Mouse (Mus musculus): ENCODE data around the gene Sostdc1. TPM values are rescaled to one million over a fixed set of nuclear protein-coding genes. Genes with fewer than 3 reads are reported as not detected.

Gene Sostdc1
- 59.3 and 64.6 TPM in 2 replicates for polyA plus RNA-seq (2015; fragmentation: Nextera tagmentation; extraction: Ambion mirVana)

DNA sequence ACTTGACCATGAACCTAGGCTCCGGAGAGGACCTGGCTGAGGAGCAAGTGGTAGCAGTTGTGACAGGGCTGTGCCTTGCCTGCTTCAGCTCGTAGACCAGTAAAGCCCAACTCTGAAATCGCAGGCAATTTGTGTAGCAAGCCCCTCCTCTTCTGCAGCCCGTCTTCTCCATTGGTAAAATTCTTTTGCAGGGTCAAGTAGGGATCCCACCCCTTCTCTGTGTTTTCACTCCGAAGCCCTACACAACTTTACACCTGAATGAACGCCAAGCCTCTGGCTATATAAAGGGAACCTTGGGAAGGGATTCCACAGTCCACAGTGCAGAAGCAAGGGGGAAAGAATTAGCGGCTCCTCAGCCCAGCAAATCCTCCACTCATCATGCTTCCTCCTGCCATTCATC, at the start of gene Sostdc1:
Gene Sostdc1, plus strand, starts transcription at position 224 of the 400 bp plus-strand sequence.
- Histone ChIP-seq H3K27me3 (no peaks in the 10 kb centered on the region), H3K4me2 (replicated peaks) (peak within 1 kb of the TSS; percentile 87), H3K4me3 (peak within 1 kb of the TSS; percentile 55), H3K9me3 (no peaks in the 10 kb centered on the region), H3K9ac (peak within 1 kb of the TSS; percentile 67), H3K36me3 (no peaks in the 10 kb centered on the region), H3K4me1 (peaks cover 21% of the 10 kb centered on the region), H3K27ac (peak within 1 kb of the TSS; percentile 56)
- WGBS = 6% methylated on average over 7 of the region's 7 CpGs
- peak; percentile 63 for ATAC-seq (ENCODE audit: low FRiP score, low read depth)

DNA sequence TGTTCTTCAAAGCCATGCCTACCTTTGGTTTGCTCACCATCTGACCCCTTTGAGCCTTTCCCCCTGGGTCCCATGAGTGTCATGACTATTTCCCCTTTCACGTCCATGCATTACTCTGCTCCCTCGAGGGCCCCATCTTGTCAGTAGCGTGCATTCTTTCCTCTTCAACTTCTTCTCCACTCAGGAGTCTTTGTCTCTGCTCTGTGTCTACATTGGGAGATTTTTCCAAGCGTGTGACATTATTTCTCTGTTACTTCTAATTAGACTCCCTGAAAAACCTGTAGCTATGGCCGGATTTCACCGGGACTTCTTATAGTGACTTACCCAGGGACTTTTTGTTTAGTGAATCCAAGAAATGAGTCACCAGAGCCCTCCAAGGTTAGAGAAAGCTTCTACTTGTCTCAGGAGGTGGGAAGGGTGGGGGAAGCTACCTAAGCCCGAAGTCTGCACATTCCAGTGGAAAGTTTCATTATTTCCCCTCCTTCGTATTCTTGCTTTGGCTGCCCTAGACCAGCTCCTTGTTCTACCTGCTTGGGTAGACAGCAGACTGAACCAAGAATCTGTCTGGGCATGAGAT, 46.2 kb upstream of the Sostdc1 start:
- no peak overlapping the region for H3K4me2 ChIP-seq (replicated peaks)
- no peaks in the 10 kb centered on the region for H3K36me3 ChIP-seq
- ATAC-seq (ENCODE audit: low FRiP score, low read depth) = no peak
- H3K4me1 ChIP-seq = no peaks in the 10 kb centered on the region
- no peak overlapping the region for H3K27ac ChIP-seq
- H3K4me3 ChIP-seq = no peak overlapping the region
- H3K9me3 ChIP-seq = no peaks in the 10 kb centered on the region
- H3K9ac ChIP-seq = no peak overlapping the region
- H3K27me3 ChIP-seq = no peaks in the 10 kb centered on the region
- WGBS = 85% methylated on average over 8 of the region's 8 CpGs

DNA sequence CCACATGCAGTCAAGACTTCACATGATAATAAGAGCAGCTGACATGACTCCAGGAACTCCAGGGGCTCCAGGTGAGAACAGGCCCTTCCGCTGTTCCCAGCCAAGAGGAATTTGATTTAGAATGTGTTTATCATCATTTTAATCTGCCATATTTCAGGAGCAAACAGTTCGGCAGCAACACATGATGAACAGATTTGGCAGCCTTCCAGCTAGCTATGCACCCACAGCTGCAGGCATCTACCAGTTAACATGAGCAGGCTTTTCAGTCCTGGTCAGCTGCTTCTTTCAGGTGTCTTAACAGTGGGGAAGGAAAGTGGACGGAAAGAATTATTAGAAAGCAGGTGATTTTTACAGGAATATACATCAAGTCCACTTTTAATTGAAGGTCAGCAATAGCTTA, 39.1 kb upstream of the Sostdc1 start:
- Histone ChIP-seq H3K9ac (no peak overlapping the region), H3K4me2 (replicated peaks) (no peak overlapping the region), H3K27ac (no peak overlapping the region), H3K27me3 (no peaks in the 10 kb centered on the region), H3K36me3 (no peaks in the 10 kb centered on the region), H3K4me3 (no peak overlapping the region), H3K4me1 (peaks cover 7% of the 10 kb centered on the region; the same call in 1 of the 2 replicates), H3K9me3 (no peaks in the 10 kb centered on the region)
- ATAC-seq (ENCODE audit: low FRiP score, low read depth) = no peak
- WGBS = 28% methylated on average over 3 of the region's 3 CpGs

- Histone ChIP-seq H3K4me2 (replicated peaks) (no peak overlapping the region), H3K9me3 (no peaks in the 10 kb centered on the region), H3K4me3 (no peak overlapping the region), H3K27ac (no peak overlapping the region), H3K9ac (no peak overlapping the region), H3K27me3 (no peaks in the 10 kb centered on the region), H3K4me1 (no peaks in the 10 kb centered on the region), H3K36me3 (no peaks in the 10 kb centered on the region)
- no peak for ATAC-seq (ENCODE audit: low FRiP score, low read depth)
- WGBS = 90% methylated on average over 8 of the region's 8 CpGs
These were observed 24.3 kb upstream of the Sostdc1 start for GRCm38 (mm10) chr12:36289634-36290033.

DNA sequence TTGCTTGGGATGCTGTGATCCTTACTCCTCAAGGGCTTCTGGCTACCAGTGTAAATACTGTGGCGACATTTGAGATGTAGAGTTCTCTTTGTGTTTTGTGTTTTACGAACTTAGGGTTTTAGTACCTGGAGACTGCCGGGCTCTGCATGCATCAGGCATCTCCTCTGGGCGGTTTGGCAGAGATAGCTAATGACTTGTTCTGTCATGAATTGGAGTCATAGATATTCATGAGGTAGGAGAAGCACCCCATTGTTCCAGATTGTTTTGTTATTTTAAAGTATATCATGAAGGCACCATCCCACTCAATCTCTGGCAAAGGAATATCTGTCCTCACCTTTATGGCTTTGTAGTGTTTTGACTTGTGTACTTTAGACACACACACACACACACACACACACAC, 23.5 kb upstream of the Sostdc1 start:
- H3K9me3 ChIP-seq = no peaks in the 10 kb centered on the region
- 75% methylated on average over 4 of the region's 4 CpGs for WGBS
- no peak overlapping the region for H3K27ac ChIP-seq

DNA sequence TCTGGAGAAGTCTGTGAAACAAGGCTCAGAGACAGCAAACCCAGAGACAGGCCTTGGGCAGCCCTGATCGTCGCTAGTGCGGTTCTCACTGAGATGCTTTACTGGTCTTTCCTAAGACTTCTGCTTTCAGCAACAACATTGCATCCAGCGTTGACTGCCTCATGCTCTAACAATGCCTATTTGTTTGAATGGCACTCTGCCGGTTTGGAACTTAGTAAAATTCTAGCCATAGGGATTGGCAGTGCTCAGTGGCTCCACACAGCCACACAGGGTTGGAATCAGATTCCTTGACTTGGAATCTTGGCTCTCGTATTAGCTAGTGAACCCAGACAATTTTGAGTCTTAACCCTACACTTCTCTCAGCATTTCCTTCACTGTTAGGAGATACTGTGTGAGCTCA, 22.6 kb upstream of the Sostdc1 start:
- H3K27me3 ChIP-seq = no peaks in the 10 kb centered on the region
- H3K4me1 ChIP-seq = no peaks in the 10 kb centered on the region
- H3K27ac ChIP-seq = no peak overlapping the region
- H3K4me2 ChIP-seq (replicated peaks) = no peak overlapping the region
- no peaks in the 10 kb centered on the region for H3K9me3 ChIP-seq
- no peak overlapping the region for H3K9ac ChIP-seq
- no peaks in the 10 kb centered on the region for H3K36me3 ChIP-seq
- H3K4me3 ChIP-seq = no peak overlapping the region
- no peak for ATAC-seq (ENCODE audit: low FRiP score, low read depth)
- WGBS = 81% methylated on average over 6 of the region's 6 CpGs

More for the DNA sequence above, 23.5 kb upstream of the Sostdc1 start:
- no peak for ATAC-seq (ENCODE audit: low FRiP score, low read depth)
- no peak overlapping the region for H3K4me3 ChIP-seq
- H3K9ac ChIP-seq = no peak overlapping the region
- H3K4me1 ChIP-seq = no peaks in the 10 kb centered on the region
- H3K36me3 ChIP-seq = no peaks in the 10 kb centered on the region
- no peaks in the 10 kb centered on the region for H3K27me3 ChIP-seq
- H3K4me2 ChIP-seq (replicated peaks) = no peak overlapping the region

DNA sequence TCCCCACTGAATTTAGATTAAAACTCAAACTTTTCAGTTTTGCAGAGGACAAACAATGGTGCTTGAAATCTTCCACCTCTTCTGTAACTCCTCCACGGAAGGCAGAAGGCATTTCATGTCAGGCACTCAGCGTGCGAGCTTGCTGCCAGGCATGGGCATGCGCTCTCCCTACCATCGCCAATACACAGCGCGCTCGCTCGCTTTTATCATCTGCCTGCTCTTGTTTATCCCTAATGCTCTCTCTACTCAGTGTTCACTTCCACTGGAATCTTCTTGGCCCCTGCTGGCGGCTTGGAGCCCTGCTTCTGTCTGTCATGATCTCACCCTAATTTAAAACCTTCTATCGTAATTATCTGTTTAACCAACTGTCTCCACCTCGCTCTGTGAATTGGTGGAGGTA, 11.6 kb upstream of the Sostdc1 start:
- no peak for ATAC-seq (ENCODE audit: low FRiP score, low read depth)
- Histone ChIP-seq H3K36me3 (no peaks in the 10 kb centered on the region), H3K27me3 (no peaks in the 10 kb centered on the region), H3K4me1 (no peaks in the 10 kb centered on the region), H3K9me3 (no peaks in the 10 kb centered on the region), H3K9ac (no peak overlapping the region), H3K27ac (no peak overlapping the region), H3K4me3 (no peak overlapping the region), H3K4me2 (replicated peaks) (no peak overlapping the region)
- WGBS = 84% methylated on average over 12 of the region's 12 CpGs

DNA sequence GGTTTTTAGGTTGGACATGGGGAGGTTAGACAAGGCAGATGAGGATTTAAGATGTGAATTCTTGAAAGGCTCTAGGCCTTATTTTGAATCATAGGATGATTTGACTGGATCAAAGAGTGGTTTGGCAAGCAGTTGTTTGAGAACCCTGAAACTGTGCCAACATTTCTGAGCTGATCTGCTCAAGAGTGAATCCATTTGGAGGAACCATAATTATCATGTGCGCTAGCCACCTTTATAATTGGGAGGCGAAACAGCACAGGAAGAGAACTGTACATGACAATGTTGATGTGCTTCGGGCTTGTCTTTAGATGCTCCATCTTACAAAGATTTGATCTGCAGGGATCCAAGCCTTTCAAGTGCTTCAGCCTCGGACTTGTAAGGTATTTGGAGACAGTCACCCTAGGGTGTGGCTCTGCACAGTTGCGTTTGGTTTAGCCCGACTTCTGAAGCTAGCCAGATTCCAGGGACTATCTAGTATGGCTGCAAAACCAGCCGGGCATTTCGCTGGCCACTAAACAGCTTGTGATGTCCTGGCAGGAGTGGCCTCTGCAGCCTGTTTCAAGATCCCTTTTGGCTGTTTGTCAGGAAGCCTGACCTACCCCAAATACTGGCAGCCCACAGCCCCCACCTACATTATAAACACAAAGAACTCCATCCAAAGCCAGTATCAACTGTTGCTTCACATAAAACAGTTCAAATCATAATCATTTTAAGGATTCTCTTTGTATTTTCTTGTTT, 10.9 kb upstream of the Sostdc1 start:
- WGBS = 85% methylated on average over 8 of the region's 8 CpGs
- Histone ChIP-seq H3K9me3 (no peaks in the 10 kb centered on the region), H3K4me3 (no peak overlapping the region), H3K4me1 (no peaks in the 10 kb centered on the region), H3K36me3 (no peaks in the 10 kb centered on the region), H3K27me3 (no peaks in the 10 kb centered on the region), H3K4me2 (replicated peaks) (no peak overlapping the region), H3K27ac (no peak overlapping the region), H3K9ac (no peak overlapping the region)
- ATAC-seq (ENCODE audit: low FRiP score, low read depth) = no peak

- H3K4me1 ChIP-seq = no peaks in the 10 kb centered on the region
- no peak for ATAC-seq (ENCODE audit: low FRiP score, low read depth)
These were observed 5.1 kb upstream of the Sostdc1 start for GRCm38 (mm10) chr12:36308737-36309420.

GRCm38 (mm10) chr12:36313015-36313414, 924 bp upstream of the Sostdc1 start:
- Histone ChIP-seq H3K4me1 (peaks cover 16% of the 10 kb centered on the region; the same call in 1 of the 2 replicates), H3K27me3 (no peaks in the 10 kb centered on the region), H3K27ac (no peak overlapping the region), H3K9me3 (no peaks in the 10 kb centered on the region), H3K9ac (no peak overlapping the region), H3K36me3 (no peaks in the 10 kb centered on the region), H3K4me2 (replicated peaks) (0 out of 2 replicates have a peak overlapping the region, but pooled peaks have one; percentile 87), H3K4me3 (no peak overlapping the region)
- WGBS = 34% methylated on average over 2 of the region's 2 CpGs
- no peak for ATAC-seq (ENCODE audit: low FRiP score, low read depth)

More at GRCm38 (mm10) chr12:36308737-36309420, 5.1 kb upstream of the Sostdc1 start:
- Histone ChIP-seq H3K27ac (no peak overlapping the region), H3K4me3 (no peak overlapping the region), H3K27me3 (no peaks in the 10 kb centered on the region), H3K4me2 (replicated peaks) (no peak overlapping the region), H3K9me3 (no peaks in the 10 kb centered on the region), H3K36me3 (no peaks in the 10 kb centered on the region), H3K9ac (no peak overlapping the region)
- WGBS = 79% methylated on average over 6 of the region's 6 CpGs

DNA sequence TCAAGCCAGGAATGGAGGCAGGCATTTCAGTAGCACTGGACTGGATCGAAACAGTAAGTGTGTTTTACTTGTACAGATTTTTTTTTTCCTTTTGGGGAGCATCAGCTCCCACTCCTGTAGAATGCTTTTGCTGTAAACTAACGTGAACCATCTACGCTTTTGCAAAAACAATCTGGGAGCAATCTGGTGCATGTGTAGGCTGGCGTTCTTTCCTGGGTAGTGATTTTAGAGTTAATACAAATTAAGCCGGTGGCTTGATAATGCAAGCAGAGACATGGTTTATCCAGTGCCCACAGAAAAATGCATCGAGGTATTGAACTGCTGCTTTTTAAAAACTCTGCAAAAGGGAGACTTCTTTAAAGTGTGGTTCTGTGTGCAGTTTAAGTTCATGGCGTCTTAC, 507 bp downstream of the Sostdc1 start:
- Histone ChIP-seq H3K9ac (peak overlapping the region; percentile 67), H3K27me3 (no peaks in the 10 kb centered on the region), H3K9me3 (no peaks in the 10 kb centered on the region), H3K4me2 (replicated peaks) (peak overlapping the region; percentile 87), H3K4me3 (peak overlapping the region; percentile 55), H3K4me1 (peaks cover 21% of the 10 kb centered on the region), H3K36me3 (no peaks in the 10 kb centered on the region), H3K27ac (peak overlapping the region; percentile 56)
- no peak for ATAC-seq (ENCODE audit: low FRiP score, low read depth)
- WGBS = 28% methylated on average over 7 of the region's 7 CpGs

DNA sequence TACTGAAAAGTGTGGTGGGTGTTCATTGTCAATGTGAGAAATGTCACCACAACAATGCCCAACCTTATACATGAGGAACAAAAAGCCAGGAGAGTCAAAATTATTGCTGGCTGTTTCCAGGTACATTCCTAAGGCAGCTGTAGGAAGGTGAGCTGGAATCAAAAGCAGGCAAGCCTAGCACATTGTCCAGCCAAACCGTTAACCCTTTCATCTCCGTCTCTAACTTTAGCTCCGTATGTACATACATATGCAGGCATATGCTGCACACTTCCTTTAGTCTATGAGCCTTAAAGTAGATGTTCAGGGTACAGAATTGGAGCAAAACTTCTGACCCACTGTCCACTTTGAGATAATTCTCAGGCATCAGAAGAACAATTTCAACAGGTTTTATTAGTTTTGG, 1.6 kb downstream of the Sostdc1 start:
- ATAC-seq (ENCODE audit: low FRiP score, low read depth) = no peak

More for the DNA sequence above, 1.6 kb downstream of the Sostdc1 start:
- Histone ChIP-seq H3K27ac (peak overlapping the region; percentile 56), H3K9me3 (no peaks in the 10 kb centered on the region), H3K4me1 (peaks cover 21% of the 10 kb centered on the region), H3K36me3 (no peaks in the 10 kb centered on the region), H3K27me3 (no peaks in the 10 kb centered on the region), H3K4me3 (peak overlapping the region; percentile 55), H3K9ac (peak overlapping the region; percentile 67), H3K4me2 (replicated peaks) (peak overlapping the region; percentile 87)
- WGBS = 38% methylated on average over 3 of the region's 3 CpGs
